In the genomic region with DNA sequence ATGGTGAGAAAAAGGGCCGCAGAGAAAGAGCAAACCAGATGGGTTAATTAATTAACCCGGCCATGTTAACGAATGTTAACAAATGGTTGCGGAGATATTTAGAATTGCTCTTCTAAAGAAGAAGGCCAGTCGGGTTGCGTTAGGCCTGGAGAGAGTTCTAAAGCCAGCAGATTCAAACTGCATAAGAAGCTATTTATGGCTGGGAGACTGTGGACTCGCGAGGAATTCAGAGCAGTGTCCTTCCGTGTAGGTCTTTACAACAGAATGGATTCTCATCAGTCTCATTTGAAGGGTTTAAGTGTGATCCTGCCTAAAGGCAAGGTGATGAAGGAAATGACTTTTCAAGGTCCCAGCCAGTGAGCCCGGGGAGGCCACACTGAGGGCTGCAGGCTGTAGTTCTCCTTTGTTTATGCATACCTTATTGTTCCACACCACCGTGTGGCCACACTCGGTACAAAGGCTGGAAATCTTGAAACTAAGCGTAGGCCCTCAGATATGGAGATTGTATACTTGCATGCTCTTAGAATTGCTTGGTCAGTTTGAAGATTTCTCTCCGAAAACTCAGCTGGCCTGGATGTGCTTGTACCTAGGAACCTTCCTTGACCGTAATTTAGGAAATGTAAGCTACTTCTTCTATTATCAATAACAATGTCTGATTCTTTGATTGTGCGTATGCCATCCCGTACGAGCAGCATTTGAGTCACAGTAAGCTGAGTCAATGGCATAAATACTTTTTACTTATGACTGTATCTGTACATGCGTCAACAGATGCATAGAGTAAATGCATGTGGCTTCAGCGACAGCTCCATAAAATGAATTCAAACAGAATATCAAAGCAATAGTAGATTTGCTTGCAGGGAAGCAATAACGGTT, we compare ENCODE assay signal across 8 mouse cellular contexts.
A peak's percentile ranks its signal among the peaks of the same experiment; 100 is the strongest.
DNase-seq lines count a peak whose midpoint lies in the region; ATAC-seq lines count a peak whose summit lies in the region.

No protein-coding gene starts in this region.

- peak; percentile 9 for DNase-seq in cerebellum, adult 9-11 months
- DNase-seq in cerebellum, adult 18-20 months: no peak
- peak; percentile 3 for DNase-seq in 416B (ENCODE audit: low read depth)
- peak; percentile 70 for DNase-seq in embryo, embryonic 11 days
- peak; percentile 18 for DNase-seq in hindlimb bud, embryonic 11.5 days (ENCODE audit: extremely low spot score, low read depth, low spot score)
- DNase-seq in c-Kit-positive CD71-positive TER-119-positive erythroid progenitor cells, embryonic 14.5 days (ENCODE audit: low spot score): no peak

- 0 out of 2 replicates have a peak overlapping the region, but pooled peaks have one; percentile 11 for H3K4me2 ChIP-seq in midbrain, embryonic 12.5 days (replicated peaks)

- no peak overlapping the region for H3K9ac ChIP-seq in midbrain, embryonic 12.5 days (replicated peaks)

- no peaks in the 10 kb centered on the region for H3K9me3 ChIP-seq in midbrain, embryonic 12.5 days

- H3K4me1 ChIP-seq in midbrain, embryonic 12.5 days: peaks cover 23% of the 10 kb centered on the region

- H3K27ac ChIP-seq in midbrain, embryonic 12.5 days (replicated peaks): peak overlapping the region; percentile 60; the same call in 1 of the 2 replicates

- ATAC-seq in midbrain, embryonic 12.5 days (ENCODE audit: low FRiP score, low read depth): peak; percentile 75
- no peak for ATAC-seq in inflammation-experienced regulatory T-cells, adult 6 months

- WGBS in midbrain, embryonic 12.5 days: 64% methylated on average over 21 of the region's 21 CpGs

- peaks cover 6% of the 10 kb centered on the region; the same call in 1 of the 2 replicates for H3K27me3 ChIP-seq in midbrain, embryonic 12.5 days

- H3K4me3 ChIP-seq in midbrain, embryonic 12.5 days: no peak overlapping the region

- no peaks in the 10 kb centered on the region for H3K36me3 ChIP-seq in midbrain, embryonic 12.5 days

Comparison
In these comparisons a context has a peak if more than half of its experiments do, and no peak if none do; other contexts are left out.
1. DNase-seq: peak in cerebellum, adult 9-11 months (single experiment), 416B (single experiment), embryo, embryonic 11 days (single experiment) and hindlimb bud, embryonic 11.5 days (single experiment); none in cerebellum, adult 18-20 months (0 of 2) and c-Kit-positive CD71-positive TER-119-positive erythroid progenitor cells, embryonic 14.5 days (single experiment).